Mouse (Mus musculus): ENCODE measurements at regions not wholly inside any gene's neighbourhood (a gene's known extent, or its start where the extent isn't known, plus 50 kb on each side); places are given as distances from the start of the nearest gene placed in this dataset.

DNA sequence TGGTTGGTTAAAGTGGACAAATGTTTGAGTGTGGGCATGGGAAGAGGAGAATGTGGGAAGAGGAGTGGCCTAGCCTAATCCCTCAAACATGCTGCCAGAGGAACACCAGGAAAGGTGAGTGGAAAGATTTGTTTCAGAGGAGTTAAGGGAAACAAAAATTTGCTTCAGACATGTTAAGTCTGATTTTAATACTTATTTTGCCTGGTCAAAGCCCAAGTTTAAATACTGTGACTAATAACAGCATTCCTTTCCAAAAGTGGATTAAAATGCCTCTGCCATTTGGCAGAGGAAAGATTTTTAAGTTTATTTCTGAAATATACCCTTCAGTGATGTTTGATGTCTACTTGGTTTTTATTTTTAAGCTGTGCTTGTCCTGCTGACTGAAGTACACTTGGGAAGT, 174.6 kb upstream of the Btg1 start:
- TF ChIP-seq POLR2A (IDR thresholded peaks at IDR 0.05; ENCODE audit: low read depth, low read length) (no peak), CTCF (IDR thresholded peaks at IDR 0.05; ENCODE audit: extremely low read depth, insufficient read length, insufficient replicate concordance, low read depth, low read length) (no peak)
